Mouse (Mus musculus) c-Kit-positive CD71-negative TER-119-negative erythroid progenitor cells, embryonic 14.5 days (primary cell): ENCODE results near the gene Lgmn.

Source experiments
- DNase-seq: peaks from one replicate; pipeline ENCODE4 v3.0.0-alpha.2; 2013; ENCODE audit warnings: low read depth

The Lgmn gene

GRCm38 (mm10) chr12:102434107-102434506 lies 5.5 kb downstream of the Lgmn start:
- no peak for DNase-seq

- no peak for DNase-seq
These were observed 7.4 kb downstream of the Lgmn start for GRCm38 (mm10) chr12:102432238-102432637.

GRCm38 (mm10) chr12:102430228-102430627 lies 9.4 kb downstream of the Lgmn start:
- no peak for DNase-seq

GRCm38 (mm10) chr12:102429656-102430055 lies 10.0 kb downstream of the Lgmn start:
- DNase-seq, result no peak

GRCm38 (mm10) chr12:102426285-102426684 lies 13.3 kb downstream of the Lgmn start:
- DNase-seq, result no peak

DNA sequence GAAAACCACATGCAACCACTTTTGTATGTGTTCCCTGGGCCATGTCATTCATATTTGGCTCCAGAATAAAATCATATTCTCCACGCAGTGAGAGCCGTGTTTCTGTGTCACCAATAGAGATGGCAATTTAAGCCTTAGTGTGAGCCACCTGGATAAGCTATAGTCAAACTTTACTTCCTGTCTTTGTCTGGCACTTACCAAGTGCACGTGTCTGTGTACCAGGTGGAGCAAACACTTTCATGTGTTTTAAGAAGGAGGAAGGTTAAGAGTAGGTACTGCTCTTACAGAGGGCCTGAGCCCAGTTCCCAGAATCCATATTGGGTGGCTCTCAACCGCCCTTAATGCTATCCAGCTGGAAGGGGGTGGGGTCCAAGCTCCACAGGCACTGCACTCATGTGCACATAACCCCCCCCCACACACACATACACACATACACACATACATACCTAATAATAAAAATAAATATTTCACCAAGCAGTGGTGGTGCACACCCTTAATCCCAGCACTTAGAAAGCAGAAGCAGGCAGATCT lies 14.5 kb downstream of the Lgmn start:
- DNase-seq, result no peak

DNA sequence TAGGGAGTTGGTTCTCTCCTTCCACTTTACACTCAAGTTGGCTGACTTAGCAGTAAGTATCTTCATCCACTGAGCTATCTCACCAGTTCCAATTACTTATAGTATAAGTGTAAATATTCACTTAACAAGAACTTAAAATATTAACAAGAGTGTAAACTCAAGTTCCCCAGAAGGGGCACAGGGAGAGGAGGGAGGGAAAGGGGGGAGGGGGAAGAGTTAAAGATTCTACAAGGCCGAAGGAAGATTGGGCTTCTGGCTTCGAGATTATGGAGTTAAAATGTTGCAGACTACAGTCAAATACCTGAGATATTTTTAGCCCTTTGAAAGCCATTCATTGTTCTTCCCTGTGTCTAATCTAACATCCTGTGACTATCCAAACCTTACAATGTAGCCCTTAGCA lies 15.2 kb downstream of the Lgmn start:
- DNase-seq, result no peak

DNA sequence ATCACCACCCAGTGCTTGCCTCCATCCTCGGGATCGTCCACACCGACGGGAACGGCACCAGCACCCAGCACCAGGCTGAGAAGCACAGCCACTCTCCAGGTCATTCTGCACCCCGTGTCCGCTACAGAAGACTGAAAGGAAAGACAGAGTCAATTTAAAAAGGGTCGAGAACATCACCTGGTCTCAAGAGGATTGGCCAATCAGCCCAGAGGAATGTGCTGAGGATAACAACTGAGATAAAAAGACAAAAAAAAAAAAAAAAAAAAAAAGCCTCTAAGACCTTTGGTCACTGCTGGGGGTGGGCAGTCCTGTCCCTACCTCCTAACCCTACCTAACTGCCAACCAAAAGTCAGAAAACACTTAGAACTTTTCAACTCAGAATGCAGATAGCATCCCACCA lies 16.0 kb downstream of the Lgmn start:
- DNase-seq, result no peak

DNA sequence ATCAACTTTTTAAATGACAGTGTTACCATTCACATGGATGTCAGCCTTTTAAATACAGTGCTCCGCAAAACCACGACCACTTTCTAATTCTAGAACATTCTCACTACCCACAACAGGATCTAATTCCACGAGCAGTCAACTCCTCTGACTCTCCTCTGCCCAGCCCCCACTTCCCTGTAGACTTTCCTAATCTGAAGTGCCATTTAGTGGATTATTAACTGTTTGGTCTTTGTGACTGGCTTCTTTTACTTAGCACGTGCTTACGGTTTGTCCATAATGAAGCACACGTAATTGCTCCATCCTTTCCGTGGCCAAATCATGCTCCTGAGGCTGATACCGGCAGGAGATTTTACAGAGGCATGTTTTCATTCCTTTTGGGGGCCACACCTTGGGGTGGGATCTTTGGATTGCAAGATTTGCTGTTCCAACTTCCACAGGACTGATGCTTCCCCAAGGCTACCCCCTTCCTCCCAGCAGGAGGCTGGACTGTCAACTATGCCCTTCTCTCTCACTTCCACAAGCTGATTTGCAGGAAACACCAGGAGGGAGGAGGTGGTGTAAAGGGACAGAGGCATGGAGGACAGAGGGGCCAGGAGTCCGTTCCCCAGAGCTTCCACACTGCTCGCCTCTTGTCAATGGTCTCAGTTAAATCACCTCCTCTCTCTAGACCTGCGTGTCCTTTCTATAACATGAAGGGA lies 16.8 kb downstream of the Lgmn start:
- DNase-seq, result no peak

DNA sequence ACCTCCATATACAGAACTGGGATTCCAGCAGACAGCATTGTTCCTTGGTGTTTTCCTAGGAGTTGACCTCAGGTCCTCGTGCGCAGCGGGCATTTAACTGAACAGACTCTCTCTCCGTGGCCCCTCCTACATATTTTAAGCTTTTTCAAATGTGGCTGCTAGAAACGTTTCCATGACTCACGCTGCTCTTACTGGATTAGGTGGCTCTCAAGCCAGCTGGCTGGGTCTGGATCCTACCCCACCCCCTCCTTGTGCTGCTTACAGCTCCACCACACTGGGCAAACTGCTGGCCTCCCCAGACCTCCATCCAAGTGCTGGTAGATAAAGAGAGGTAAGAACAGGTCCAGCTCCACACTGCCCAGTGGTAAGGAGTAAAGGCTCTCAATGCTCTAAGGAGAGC lies 17.5 kb downstream of the Lgmn start:
- no peak for DNase-seq

GRCm38 (mm10) chr12:102420168-102420890 lies 19.3 kb downstream of the Lgmn start:
- DNase-seq, result no peak

GRCm38 (mm10) chr12:102419544-102419943 lies 20.1 kb downstream of the Lgmn start:
- DNase-seq, result no peak

GRCm38 (mm10) chr12:102417701-102418100 lies 21.9 kb downstream of the Lgmn start:
- no peak for DNase-seq

GRCm38 (mm10) chr12:102416955-102417510 lies 22.6 kb downstream of the Lgmn start:
- no peak for DNase-seq

DNA sequence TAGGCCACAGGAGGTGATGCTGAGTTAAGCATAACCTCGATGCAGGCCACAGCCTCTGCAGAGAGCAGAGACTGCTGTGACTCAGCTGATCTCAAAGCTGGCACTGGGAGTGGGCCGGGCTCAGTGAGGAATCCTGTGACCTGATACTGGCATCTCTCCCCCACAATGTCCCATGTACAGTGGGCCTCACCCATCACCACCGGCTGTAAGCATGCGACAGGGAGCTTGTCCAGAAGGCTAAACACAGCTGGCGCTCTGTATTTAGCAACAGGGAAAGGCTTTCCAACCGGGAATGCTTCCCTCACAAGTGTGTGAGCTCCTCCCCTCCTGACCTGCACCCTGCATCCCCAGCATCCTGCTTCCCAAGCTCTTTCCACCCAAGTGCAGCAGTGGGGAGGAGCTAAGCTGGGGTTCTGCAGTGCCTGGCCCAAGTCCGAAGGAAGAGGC lies 23.2 kb downstream of the Lgmn start:
- no peak for DNase-seq

GRCm38 (mm10) chr12:102414686-102415085 lies 24.9 kb downstream of the Lgmn start:
- no peak for DNase-seq

DNA sequence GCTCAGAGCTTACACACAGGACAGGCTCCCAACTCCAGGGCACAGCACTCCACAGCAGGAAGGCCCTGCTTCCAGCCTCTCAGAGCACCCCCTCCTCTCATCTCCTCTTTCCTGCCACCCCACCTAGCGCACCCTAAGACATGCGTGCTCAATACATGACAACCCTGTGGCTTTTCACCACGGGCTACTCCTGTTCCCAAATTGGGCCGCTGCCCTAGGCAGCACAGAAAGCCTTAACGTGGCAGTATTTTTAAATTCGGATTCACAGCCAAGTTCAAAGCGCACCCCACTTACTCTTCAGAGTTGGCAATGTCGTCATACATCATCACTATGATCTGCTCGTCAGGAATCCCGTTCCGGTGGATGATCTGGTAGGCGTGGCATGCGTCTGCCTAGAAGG lies 26.4 kb downstream of the Lgmn start:
- no peak for DNase-seq

DNA sequence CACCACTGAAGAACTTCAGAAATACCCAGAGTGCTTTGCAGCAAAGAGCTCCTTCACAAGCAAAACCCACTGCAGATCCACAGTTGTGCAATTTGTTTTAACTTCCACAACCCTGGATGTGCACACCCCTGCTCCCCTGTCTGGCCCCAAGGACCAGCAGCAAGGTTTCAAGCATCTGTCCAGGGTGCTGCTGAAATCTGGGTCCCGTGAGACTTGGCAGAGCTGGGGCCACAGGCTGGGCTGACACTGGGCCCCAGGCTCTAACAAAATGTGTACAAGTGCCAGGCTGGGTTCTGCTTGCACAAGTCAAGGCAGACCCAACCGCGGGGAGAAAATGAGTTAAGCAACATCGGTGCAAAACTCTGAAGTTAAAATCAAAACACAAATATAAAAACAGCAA lies 41.0 kb downstream of the Lgmn start:
- no peak for DNase-seq

- no peak for DNase-seq
These were observed 43.3 kb downstream of the Lgmn start for GRCm38 (mm10) chr12:102395998-102396991.

DNA sequence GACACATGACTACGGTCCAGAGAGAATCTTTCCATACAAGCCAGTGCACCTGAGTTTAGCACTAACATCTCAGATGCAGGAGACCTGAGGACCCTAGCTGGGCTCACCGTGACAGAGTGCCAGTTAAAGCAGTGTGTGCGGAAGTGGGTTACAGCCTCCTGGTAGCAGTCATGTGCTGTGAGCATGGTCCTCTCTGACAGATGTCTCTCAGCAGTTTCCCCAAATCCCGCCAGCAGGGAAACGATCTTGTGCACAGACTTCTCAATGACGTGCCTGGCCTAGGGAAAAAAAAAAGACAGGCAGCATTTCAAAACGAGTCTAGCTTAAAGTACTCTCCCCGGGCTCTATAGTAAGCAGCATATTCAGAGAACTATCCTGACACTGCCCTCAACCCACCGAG lies 44.1 kb downstream of the Lgmn start:
- no peak for DNase-seq

GRCm38 (mm10) chr12:102394496-102394895 lies 45.1 kb downstream of the Lgmn start:
- DNase-seq, result no peak

GRCm38 (mm10) chr12:102391982-102392381 lies 47.6 kb downstream of the Lgmn start:
- peak; percentile 52 for DNase-seq
